Mouse (Mus musculus): Measurements from ENCODE around the gene Gp1bb. TPM values are rescaled to one million over a fixed set of nuclear protein-coding genes. Genes with fewer than 3 reads are reported as not detected.

Gene Gp1bb
- total and polyA plus RNA-seq, 2 experiments from 2014 or later = 2.1 to 3.0 TPM

DNA sequence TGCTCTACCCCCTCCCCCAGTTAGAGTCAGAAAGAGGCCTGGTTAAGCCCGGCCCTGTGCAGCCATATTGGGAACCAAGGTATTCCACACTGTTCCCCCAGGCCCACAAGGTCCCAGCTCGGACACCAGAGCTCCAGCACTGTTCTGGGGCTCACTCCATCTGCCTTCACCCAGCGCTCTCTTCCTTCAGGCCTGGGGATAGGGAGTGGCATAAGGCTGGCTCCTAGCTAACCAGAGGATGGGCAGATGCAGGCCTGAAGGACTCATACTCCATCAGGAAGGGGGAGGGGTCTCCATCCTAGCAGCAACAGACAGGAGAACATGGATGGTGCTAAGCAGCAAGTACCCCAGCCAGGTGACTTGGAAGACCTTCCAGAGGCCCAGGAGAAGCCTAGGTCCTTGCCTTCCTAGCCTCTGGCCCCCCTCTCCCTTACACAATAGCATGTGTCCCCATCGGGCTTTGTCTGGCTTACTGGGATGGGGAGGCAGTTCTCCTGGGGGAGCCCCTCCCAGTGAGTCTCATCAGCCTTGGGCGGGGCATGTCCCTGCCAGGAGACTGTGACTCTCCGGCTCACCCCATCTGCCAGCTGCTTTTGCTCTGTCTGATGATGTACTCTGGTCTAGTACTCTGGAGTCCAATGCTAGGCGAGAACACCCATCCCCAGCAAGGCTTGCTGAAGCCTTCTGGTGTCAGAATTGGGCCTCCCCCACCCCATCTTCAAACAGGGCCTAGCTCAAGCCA lies 6.2 kb upstream of the Gp1bb start:
- no peak overlapping the region for H3K27ac ChIP-seq (ENCODE audit: low read depth)
- no peak overlapping the region for H3K4me3 ChIP-seq (ENCODE audit: low read depth, low read length)
- no peaks in the 10 kb centered on the region for H3K4me1 ChIP-seq (ENCODE audit: control insufficient read depth, insufficient read depth)
- DNase-seq (ENCODE audit: low spot score) (no peak), ATAC-seq (ENCODE audit: insufficient read depth, low read depth) (no peak)
- peak overlapping the region; percentile 95 for H3K4me2 ChIP-seq (ENCODE audit: low read depth, low read length)
- H3K27me3 ChIP-seq (ENCODE audit: control insufficient read depth, insufficient read depth, low read length) = peaks cover 52% of the 10 kb centered on the region
- TF ChIP-seq CTCF (IDR thresholded peaks at IDR 0.05; ENCODE audit: low read depth) = no peak
- TF ChIP-seq EP300 (IDR thresholded peaks at IDR 0.05; ENCODE audit: low read depth) = no peak
- 80% methylated on average over 7 of the region's 7 CpGs for WGBS
- no peaks in the 10 kb centered on the region for H3K36me3 ChIP-seq (replicated peaks; ENCODE audit: control insufficient read depth, insufficient read depth, low read length)
- H3K9me3 ChIP-seq (replicated peaks; ENCODE audit: control insufficient read depth, low read length) = no peaks in the 10 kb centered on the region
- no peak overlapping the region for H3K9ac ChIP-seq (replicated peaks; ENCODE audit: low read depth, low read length)

DNA sequence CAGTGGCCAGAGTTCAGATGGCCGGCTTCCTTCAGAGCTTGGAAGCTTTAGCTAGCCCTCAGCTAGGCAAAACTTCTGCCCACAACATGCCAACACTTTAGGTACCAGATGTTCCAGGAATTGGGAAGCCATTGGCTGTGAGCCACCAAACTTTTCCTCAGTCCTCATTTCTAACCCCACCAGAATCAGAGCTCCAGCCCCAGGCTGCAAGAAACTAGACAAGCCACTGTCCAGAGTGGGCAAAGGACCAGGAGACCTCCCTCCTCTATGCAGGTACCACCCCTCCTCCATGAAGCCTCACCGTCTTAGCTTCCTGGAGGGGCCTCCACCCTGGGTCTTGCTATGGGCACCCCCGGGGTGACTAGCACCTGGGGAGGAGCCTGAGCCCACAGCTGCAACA lies 5.0 kb upstream of the Gp1bb start:
- no peak overlapping the region for H3K4me3 ChIP-seq (ENCODE audit: low read depth, low read length)
- H3K27me3 ChIP-seq (ENCODE audit: control insufficient read depth, insufficient read depth, low read length) = peaks cover 64% of the 10 kb centered on the region
- ATAC-seq (ENCODE audit: insufficient read depth, low read depth) (no peak), DNase-seq (ENCODE audit: low spot score) (no peak)
- no peaks in the 10 kb centered on the region for H3K9me3 ChIP-seq (replicated peaks; ENCODE audit: control insufficient read depth, low read length)
- H3K4me1 ChIP-seq (ENCODE audit: control insufficient read depth, insufficient read depth) = no peaks in the 10 kb centered on the region
- WGBS = 53% methylated on average over 3 of the region's 3 CpGs
- no peak overlapping the region for H3K4me2 ChIP-seq (ENCODE audit: low read depth, low read length)
- no peak overlapping the region for H3K9ac ChIP-seq (replicated peaks; ENCODE audit: low read depth, low read length)
- no peak overlapping the region for H3K27ac ChIP-seq (ENCODE audit: low read depth)
- no peak for TF ChIP-seq CTCF (IDR thresholded peaks at IDR 0.05; ENCODE audit: low read depth)
- no peak for TF ChIP-seq EP300 (IDR thresholded peaks at IDR 0.05; ENCODE audit: low read depth)
- no peaks in the 10 kb centered on the region for H3K36me3 ChIP-seq (replicated peaks; ENCODE audit: control insufficient read depth, insufficient read depth, low read length)

DNA sequence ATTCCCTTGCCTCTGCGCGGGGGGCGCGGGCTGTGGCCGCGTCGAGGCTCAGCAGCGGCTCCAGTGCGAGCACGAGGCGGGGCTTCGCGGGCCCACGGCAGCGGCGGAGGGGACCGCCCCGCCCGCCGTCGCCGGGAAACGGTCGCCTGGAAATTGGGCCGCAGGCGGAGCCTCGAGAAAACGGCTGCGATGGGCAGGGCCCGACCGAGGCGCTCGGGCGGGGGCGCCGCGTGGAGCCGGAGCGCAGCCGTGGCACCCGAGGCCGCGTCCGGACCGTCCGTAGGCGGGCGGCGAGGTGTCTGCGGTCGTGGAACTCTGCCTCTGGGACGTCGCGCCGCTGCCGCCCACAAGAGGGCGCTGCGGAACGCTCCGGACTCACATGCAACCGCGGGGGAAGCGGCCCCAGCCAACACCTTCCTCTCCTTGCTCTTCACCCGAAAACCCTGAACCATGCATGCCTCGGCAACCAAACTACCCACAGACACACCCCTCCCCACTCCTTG lies 4.2 kb upstream of the Gp1bb start, which contains the start of gene Gm49601:
Gm49601 (minus strand) TSS at position 52 of the 503 bp plus-strand sequence.
- peaks cover 71% of the 10 kb centered on the region for H3K27me3 ChIP-seq (ENCODE audit: control insufficient read depth, insufficient read depth, low read length)

DNA sequence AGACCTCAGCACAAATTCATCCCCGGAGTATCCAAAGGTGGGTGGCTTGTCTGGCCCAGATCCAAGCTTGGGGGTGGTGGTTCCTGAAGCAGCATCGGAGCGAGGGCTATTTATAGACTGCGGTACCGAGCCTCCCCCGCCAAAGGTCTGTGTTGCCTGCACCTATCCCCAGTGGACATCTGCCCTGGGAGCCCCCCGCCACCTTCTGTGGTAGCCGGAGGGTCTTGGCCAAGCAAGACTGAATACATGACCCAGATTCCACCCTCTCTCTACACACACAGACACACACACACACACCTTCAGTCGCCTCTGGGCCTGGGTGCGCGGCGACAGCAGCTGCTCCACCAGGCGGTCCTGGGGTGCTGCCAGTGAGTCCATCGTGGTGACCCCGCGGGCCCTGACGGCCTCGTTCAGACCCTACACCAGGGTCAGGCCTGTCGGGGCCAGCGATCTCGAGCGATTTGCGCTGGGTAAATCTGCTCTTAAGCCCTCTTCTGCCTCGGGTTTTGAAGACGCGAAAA lies 3.6 kb upstream of the Gp1bb start:
- TF ChIP-seq CTCF (IDR thresholded peaks at IDR 0.05; ENCODE audit: low read depth) (no peak), EP300 (IDR thresholded peaks at IDR 0.05; ENCODE audit: low read depth) (no peak)
- no peak for DNase-seq (ENCODE audit: low spot score)
- peak overlapping the region; percentile 43 for H3K4me3 ChIP-seq (ENCODE audit: low read depth, low read length)
- H3K4me2 ChIP-seq (ENCODE audit: low read depth, low read length) = peak overlapping the region; percentile 66
- no peak overlapping the region for H3K27ac ChIP-seq (ENCODE audit: low read depth)
- no peaks in the 10 kb centered on the region for H3K36me3 ChIP-seq (replicated peaks; ENCODE audit: control insufficient read depth, insufficient read depth, low read length)
- ATAC-seq (ENCODE audit: insufficient read depth, low read depth) = no peak
- H3K27me3 ChIP-seq (ENCODE audit: control insufficient read depth, insufficient read depth, low read length) = peaks cover 77% of the 10 kb centered on the region
- H3K9ac ChIP-seq (replicated peaks; ENCODE audit: low read depth, low read length) = no peak overlapping the region
- WGBS = 8% methylated on average over 26 of the region's 26 CpGs
- 0 out of 2 replicates have a peak, but pooled peaks cover 5% of the 10 kb centered on the region for H3K4me1 ChIP-seq (ENCODE audit: control insufficient read depth, insufficient read depth)
- H3K9me3 ChIP-seq (replicated peaks; ENCODE audit: control insufficient read depth, low read length) = no peaks in the 10 kb centered on the region

More for the DNA sequence above, 4.2 kb upstream of the Gp1bb start, which contains the start of gene Gm49601:
- Histone ChIP-seq H3K4me1 (ENCODE audit: control insufficient read depth, insufficient read depth) (0 out of 2 replicates have a peak, but pooled peaks cover 5% of the 10 kb centered on the region), H3K36me3 (replicated peaks; ENCODE audit: control insufficient read depth, insufficient read depth, low read length) (no peaks in the 10 kb centered on the region), H3K4me3 (ENCODE audit: low read depth, low read length) (peak within 1 kb of the TSS; percentile 43), H3K4me2 (ENCODE audit: low read depth, low read length) (peak within 1 kb of the TSS; percentile 66), H3K9ac (replicated peaks; ENCODE audit: low read depth, low read length) (no peak within 1 kb of the TSS), H3K9me3 (replicated peaks; ENCODE audit: control insufficient read depth, low read length) (no peaks in the 10 kb centered on the region), H3K27ac (ENCODE audit: low read depth) (no peak within 1 kb of the TSS)
- under 1% methylated on average over 64 of the region's 65 CpGs for WGBS
- DNase-seq (ENCODE audit: low spot score) = peak; percentile 43
- ATAC-seq (ENCODE audit: insufficient read depth, low read depth) = peak; percentile 52
- TF ChIP-seq EP300 (IDR thresholded peaks at IDR 0.05; ENCODE audit: low read depth) = no peak
- TF ChIP-seq CTCF (IDR thresholded peaks at IDR 0.05; ENCODE audit: low read depth) = peak; percentile 69

DNA sequence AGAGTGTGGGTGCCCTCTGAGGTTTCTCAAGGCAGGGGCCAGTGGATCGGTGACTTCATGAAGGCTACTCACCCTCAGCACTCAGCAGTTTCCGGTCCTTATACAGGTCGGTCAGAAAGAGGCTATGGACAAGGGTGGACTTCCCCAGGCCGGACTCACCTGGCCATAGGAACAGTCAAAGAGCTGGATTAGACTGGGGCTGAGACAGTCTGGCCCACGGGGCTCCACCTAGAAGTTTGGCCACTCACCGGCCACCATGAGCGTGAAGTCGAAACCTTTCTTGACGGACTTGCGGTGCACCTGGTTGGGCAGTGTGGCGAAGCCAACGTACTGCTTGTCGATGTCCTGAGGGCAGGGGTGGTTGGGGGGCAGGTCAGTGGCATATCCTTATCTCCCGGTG lies 2.9 kb upstream of the Gp1bb start:
- Histone ChIP-seq H3K9ac (replicated peaks; ENCODE audit: low read depth, low read length) (no peak overlapping the region), H3K9me3 (replicated peaks; ENCODE audit: control insufficient read depth, low read length) (no peaks in the 10 kb centered on the region), H3K36me3 (replicated peaks; ENCODE audit: control insufficient read depth, insufficient read depth, low read length) (no peaks in the 10 kb centered on the region), H3K27ac (ENCODE audit: low read depth) (no peak overlapping the region), H3K27me3 (ENCODE audit: control insufficient read depth, insufficient read depth, low read length) (peaks cover 84% of the 10 kb centered on the region), H3K4me3 (ENCODE audit: low read depth, low read length) (no peak overlapping the region), H3K4me1 (ENCODE audit: control insufficient read depth, insufficient read depth) (0 out of 2 replicates have a peak, but pooled peaks cover 5% of the 10 kb centered on the region), H3K4me2 (ENCODE audit: low read depth, low read length) (no peak overlapping the region)
- TF ChIP-seq CTCF (IDR thresholded peaks at IDR 0.05; ENCODE audit: low read depth) (no peak), EP300 (IDR thresholded peaks at IDR 0.05; ENCODE audit: low read depth) (no peak)
- WGBS = 47% methylated on average over 14 of the region's 14 CpGs
- ATAC-seq (ENCODE audit: insufficient read depth, low read depth) (no peak), DNase-seq (ENCODE audit: low spot score) (no peak)

Data from heart, postnatal 0 days (tissue).